Mouse (Mus musculus): ENCODE data around the gene Ap4e1.

Gene Ap4e1

GRCm38 (mm10) chr2:127008469-127008998, at the start of gene Ap4e1:
Ap4e1 (plus strand) TSS chr2:127008717.
- DNase-seq = peak; percentile 92 to 96

- peak; percentile 58 to 82 for DNase-seq
Observed at GRCm38 (mm10) chr2:126961696-126962095, 46.8 kb upstream of the Ap4e1 start.

- peak; percentile 45 to 61 for DNase-seq
Observed at GRCm38 (mm10) chr2:126977428-126977827, 31.1 kb upstream of the Ap4e1 start.

GRCm38 (mm10) chr2:126983221-126983620, 25.3 kb upstream of the Ap4e1 start:
- DNase-seq = no peak

GRCm38 (mm10) chr2:126989919-126990318, 18.6 kb upstream of the Ap4e1 start:
- no peak for DNase-seq

- no peak for DNase-seq
Observed at GRCm38 (mm10) chr2:126992742-126993141, 15.8 kb upstream of the Ap4e1 start.

GRCm38 (mm10) chr2:126994384-126995166, 13.9 kb upstream of the Ap4e1 start:
- peak in 1 of 2 experiments; percentile 74 for DNase-seq

GRCm38 (mm10) chr2:126996737-126997136, 11.8 kb upstream of the Ap4e1 start:
- peak; percentile 73 to 82 for DNase-seq

- no peak for DNase-seq
Observed at GRCm38 (mm10) chr2:126998219-126998618, 10.3 kb upstream of the Ap4e1 start.

- no peak for DNase-seq
Observed at GRCm38 (mm10) chr2:127000406-127001324, 7.9 kb upstream of the Ap4e1 start.

- DNase-seq = no peak
Observed at GRCm38 (mm10) chr2:127004046-127004445, 4.5 kb upstream of the Ap4e1 start.

GRCm38 (mm10) chr2:127006634-127007370, 1.7 kb upstream of the Ap4e1 start:
- peak in 1 of 2 experiments; percentile 68 for DNase-seq

- no peak for DNase-seq
Observed at GRCm38 (mm10) chr2:127007509-127007908, 1.0 kb upstream of the Ap4e1 start.

GRCm38 (mm10) chr2:127035006-127035605, 26.6 kb downstream of the Ap4e1 start:
- no peak for DNase-seq

- DNase-seq = no peak
Observed at GRCm38 (mm10) chr2:127037299-127037698, 28.8 kb downstream of the Ap4e1 start.

- no peak for DNase-seq
Observed at GRCm38 (mm10) chr2:127061471-127061870, 53.0 kb downstream of the Ap4e1 start.

- no peak for DNase-seq
Observed at GRCm38 (mm10) chr2:127068806-127069205, 60.3 kb downstream of the Ap4e1 start.

GRCm38 (mm10) chr2:127069781-127070434, 61.4 kb downstream of the Ap4e1 start:
- DNase-seq = no peak

GRCm38 (mm10) chr2:127070435-127070841, 61.9 kb downstream of the Ap4e1 start, which contains the start of gene Blvra:
Blvra (plus strand) TSS chr2:127070665.
- peak; percentile 90 to 93 for DNase-seq

- DNase-seq = peak in 1 of 2 experiments; percentile 9
Observed at GRCm38 (mm10) chr2:127070879-127071278, 62.4 kb downstream of the Ap4e1 start.

- no peak for DNase-seq
Observed at GRCm38 (mm10) chr2:127074116-127074515, 65.6 kb downstream of the Ap4e1 start.
